Comparison of ENCODE assay signal across 9 mouse cellular contexts in genomic region chr12:84653912-84654311, GRCm38 (mm10). TPM values are rescaled to one million over a fixed set of nuclear protein-coding genes. Genes with fewer than 3 reads are reported as not detected.
DNase-seq lines count a peak whose midpoint lies in the region; ATAC-seq and TF ChIP-seq lines count a peak whose summit lies in the region.
"Had no signal": no experiment of that assay in that cellular context is flagged by ENCODE, and none has a peak within 500 bp of the region (broad histone marks: within the 10 kb centered on the region; RNA-seq: fewer than 3 reads in every experiment).

No protein-coding gene starts in this region.

- no peak overlapping the region for H3K9ac ChIP-seq in embryonic facial prominence, embryonic 11.5 days (replicated peaks; ENCODE audit: low read length)
- no peak overlapping the region for H3K9ac ChIP-seq in liver, embryonic 11.5 days (ENCODE audit: low read depth, low read length)

- no peaks in the 10 kb centered on the region for H3K27me3 ChIP-seq in thymus, adult 2 months (ENCODE audit: control insufficient read depth, insufficient read depth, low read length)
- no peaks in the 10 kb centered on the region for H3K27me3 ChIP-seq in embryonic facial prominence, embryonic 11.5 days (ENCODE audit: control insufficient read depth, insufficient read depth, low read length)
- no peaks in the 10 kb centered on the region for H3K27me3 ChIP-seq in liver, embryonic 11.5 days (replicated peaks; ENCODE audit: control insufficient read depth, insufficient read depth, low read length)

- no peak overlapping the region for H3K4me2 ChIP-seq in embryonic facial prominence, embryonic 11.5 days (ENCODE audit: low read depth, low read length)
- no peak overlapping the region for H3K4me2 ChIP-seq in liver, embryonic 11.5 days

- H3K9me3 ChIP-seq in embryonic facial prominence, embryonic 11.5 days (replicated peaks; ENCODE audit: control insufficient read depth, low read length) = no peaks in the 10 kb centered on the region
- H3K9me3 ChIP-seq in liver, embryonic 11.5 days (ENCODE audit: control insufficient read depth, low read length) = no peaks in the 10 kb centered on the region

- no peaks in the 10 kb centered on the region for H3K4me1 ChIP-seq in thymus, adult 2 months (replicated peaks; ENCODE audit: control insufficient read depth, insufficient read depth, low read length)
- H3K4me1 ChIP-seq in bone marrow macrophage, adult 2 months (ENCODE audit: control insufficient read depth, insufficient read depth, low read length) = no peaks in the 10 kb centered on the region
- H3K4me1 ChIP-seq in embryonic facial prominence, embryonic 11.5 days (ENCODE audit: control insufficient read depth, insufficient read depth, low read length) = no peaks in the 10 kb centered on the region
- H3K4me1 ChIP-seq in liver, embryonic 11.5 days (replicated peaks; ENCODE audit: control insufficient read depth, insufficient read depth, low read length) = no peaks in the 10 kb centered on the region

- H3K27ac ChIP-seq in thymus, adult 2 months (ENCODE audit: control insufficient read depth, insufficient read depth, low read length) = no peak overlapping the region
- H3K27ac ChIP-seq in bone marrow macrophage, adult 2 months (ENCODE audit: insufficient read depth, low read depth, low read length) = no peak overlapping the region
- H3K27ac ChIP-seq in embryonic facial prominence, embryonic 11.5 days (replicated peaks; ENCODE audit: low read depth, low read length) = no peak overlapping the region
- H3K27ac ChIP-seq in liver, embryonic 11.5 days (ENCODE audit: low read depth, low read length) = no peak overlapping the region

- WGBS in thymus, adult 2 months = 18% methylated on average over 3 of the region's 3 CpGs
- WGBS in embryonic facial prominence, embryonic 11.5 days = 18% methylated on average over 3 of the region's 3 CpGs
- 26% methylated on average over 3 of the region's 3 CpGs for WGBS in liver, embryonic 11.5 days

- no peak overlapping the region for H3K4me3 ChIP-seq in thymus, adult 2 months (ENCODE audit: control insufficient read depth, insufficient read depth, low read length)
- H3K4me3 ChIP-seq in bone marrow macrophage, adult 2 months (ENCODE audit: insufficient read depth, low read length) = no peak overlapping the region
- no peak overlapping the region for H3K4me3 ChIP-seq in embryonic facial prominence, embryonic 11.5 days (ENCODE audit: low read depth, low read length)
- H3K4me3 ChIP-seq in liver, embryonic 11.5 days (ENCODE audit: low read depth, low read length) = no peak overlapping the region

- no peak for ATAC-seq in embryonic facial prominence, embryonic 11.5 days (replicated peaks; ENCODE audit: insufficient number of reproducible peaks, low FRiP score, low TSS enrichment, low read depth)
- no peak for ATAC-seq in liver, embryonic 11.5 days (replicated peaks; ENCODE audit: low FRiP score)

- peak; percentile 60 for DNase-seq in thymus, adult 2 months
- no peak for DNase-seq in thymus, adult 18-20 months
- peak; percentile 74 for DNase-seq in embryonic facial prominence, embryonic 11.5 days (ENCODE audit: low spot score)
- peak; percentile 76 for DNase-seq in induced T-regulatory cell, adult 2 months (ENCODE audit: low read depth)
- DNase-seq in liver, embryonic 11.5 days (ENCODE audit: low spot score) = peak; percentile 51
- peak; percentile 86 for DNase-seq in retina, embryonic 14.5 days (ENCODE audit: low spot score)
- DNase-seq in yolk sac, embryonic 10.5 days (ENCODE audit: low spot score) = no peak

- peak; percentile 60; the same call in 1 of the 2 replicates for TF ChIP-seq CTCF in thymus, adult 2 months (IDR thresholded peaks at IDR 0.05; ENCODE audit: borderline replicate concordance, control insufficient read depth, extremely low read depth, insufficient read depth, low read length, poor library complexity)
- TF ChIP-seq CTCF in bone marrow macrophage, adult 2 months (IDR thresholded peaks at IDR 0.05; ENCODE audit: low read depth, low read length) = peak; percentile 97

- TF ChIP-seq POLR2A in thymus, adult 2 months (IDR thresholded peaks at IDR 0.05; ENCODE audit: control insufficient read depth, extremely low read depth, insufficient read depth, low read length, poor library complexity) = no peak
- no peak for TF ChIP-seq POLR2A in bone marrow macrophage, adult 2 months (IDR thresholded peaks at IDR 0.05; ENCODE audit: borderline replicate concordance, low read depth, low read length)

- H3K36me3 ChIP-seq in thymus, adult 2 months (ENCODE audit: control insufficient read depth, insufficient read depth, low read length) = no peaks in the 10 kb centered on the region
- H3K36me3 ChIP-seq in embryonic facial prominence, embryonic 11.5 days (replicated peaks; ENCODE audit: control insufficient read depth, insufficient read depth, low read depth, low read length) = no peaks in the 10 kb centered on the region
- H3K36me3 ChIP-seq in liver, embryonic 11.5 days (ENCODE audit: control insufficient read depth, insufficient read depth, low read length) = no peaks in the 10 kb centered on the region

RNA-seq across cellular contexts. Expression of gene Vrtn, which starts 13.1 kb away (rescaled TPM):
- polyA plus RNA-seq in thymus, adult 2 months (2012; rRNA removed) = 0.15 and 0.16 TPM in 2 replicates
- not detected in 2 replicates for polyA plus RNA-seq in bone marrow macrophage, adult 2 months (2012; ENCODE audit: insufficient read depth, insufficient read length, missing spikeins)
- not detected in 2 replicates for polyA plus RNA-seq in embryonic facial prominence, embryonic 11.5 days (2014; fragmentation: Nextera tagmentation; extraction: Ambion mirVana)
- polyA plus RNA-seq in liver, embryonic 11.5 days (2014; fragmentation: Nextera tagmentation; extraction: Ambion mirVana) = not detected in 2 replicates
- polyA plus RNA-seq: neural tube, embryonic 14.5 days had no signal

RNA-seq across cellular contexts. Expression of gene Abcd4, which starts 36.7 kb away (rescaled TPM):
- polyA plus RNA-seq in thymus, adult 2 months (2012; rRNA removed) = 35.6 and 39.0 TPM in 2 replicates
- 12.6 and 18.6 TPM in 2 replicates for polyA plus RNA-seq in bone marrow macrophage, adult 2 months (2012; ENCODE audit: insufficient read depth, insufficient read length, missing spikeins)
- polyA plus RNA-seq in embryonic facial prominence, embryonic 11.5 days (2014; fragmentation: Nextera tagmentation; extraction: Ambion mirVana) = 6.3 and 6.5 TPM in 2 replicates
- polyA plus RNA-seq in liver, embryonic 11.5 days (2014; fragmentation: Nextera tagmentation; extraction: Ambion mirVana) = 8.2 and 9.5 TPM in 2 replicates

RNA-seq across cellular contexts. Expression of gene Syndig1l, which starts 44.7 kb away (rescaled TPM):
- polyA plus RNA-seq in thymus, adult 2 months (2012; rRNA removed) = 0.47 and 0.69 TPM in 2 replicates
- not detected in 2 replicates for polyA plus RNA-seq in bone marrow macrophage, adult 2 months (2012; ENCODE audit: insufficient read depth, insufficient read length, missing spikeins)
- polyA plus RNA-seq in embryonic facial prominence, embryonic 11.5 days (2014; fragmentation: Nextera tagmentation; extraction: Ambion mirVana) = not detected in 2 replicates
- polyA plus RNA-seq in liver, embryonic 11.5 days (2014; fragmentation: Nextera tagmentation; extraction: Ambion mirVana) = 0.08 and 0.12 TPM in 2 replicates

Comparison
In these comparisons a context has a peak if more than half of its experiments do, and no peak if none do; other contexts are left out.
1. DNase-seq: peak in thymus, adult 2 months (single experiment), embryonic facial prominence, embryonic 11.5 days (single experiment), induced T-regulatory cell, adult 2 months (single experiment), liver, embryonic 11.5 days (single experiment) and retina, embryonic 14.5 days (single experiment); none in thymus, adult 18-20 months (0 of 2) and yolk sac, embryonic 10.5 days (single experiment).